Mouse (Mus musculus): ENCODE data around the gene Ttc25. TPM values are rescaled to one million over a fixed set of nuclear protein-coding genes. Genes with fewer than 3 reads are reported as not detected.
"Not testable (repeated sequence)": the region's sequence is repeated elsewhere in the genome, so short reads cannot be mapped to it uniquely, and the experiment has no call there.

Gene Ttc25
- polyA plus RNA-seq, 1 experiment from 2014 or later = 2.4 TPM

DNA sequence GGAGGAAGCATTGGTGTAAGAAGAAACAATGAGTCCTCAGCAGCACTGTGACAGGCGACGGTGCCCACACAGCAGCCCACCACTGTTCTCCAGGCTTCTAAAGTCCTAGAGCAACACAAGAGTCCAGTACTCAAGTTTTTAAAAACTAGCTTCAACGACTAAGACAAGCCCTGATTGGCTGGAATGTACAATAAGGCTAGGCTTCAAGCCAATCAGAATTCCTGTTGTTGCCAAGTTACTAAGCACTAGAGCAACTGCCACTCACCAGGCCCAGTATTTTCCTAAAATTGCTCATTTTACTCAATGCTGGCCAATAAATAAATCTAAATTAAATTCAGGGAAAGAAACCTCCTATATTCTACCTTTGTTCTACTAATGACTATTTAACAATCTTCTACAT lies 67.8 kb downstream of the Ttc25 start:
- Histone ChIP-seq H3K27ac (replicated peaks) (no peak overlapping the region), H3K4me1 (replicated peaks) (peaks cover 49% of the 10 kb centered on the region), H3K36me3 (peaks cover 16% of the 10 kb centered on the region), H3K9ac (no peak overlapping the region), H3K9me3 (no peaks in the 10 kb centered on the region), H3K4me2 (no peak overlapping the region), H3K27me3 (no peaks in the 10 kb centered on the region), H3K4me3 (no peak overlapping the region)
- no peak for ATAC-seq (ENCODE audit: low read depth)
- WGBS = 92% methylated on average over 3 of the region's 3 CpGs

GRCm38 (mm10) chr11:100616332-100616731 lies 70.9 kb downstream of the Ttc25 start:
- no peak for ATAC-seq (ENCODE audit: low read depth)
- WGBS = 85% methylated on average over 5 of the region's 5 CpGs
- Histone ChIP-seq H3K9me3 (no peaks in the 10 kb centered on the region), H3K4me1 (replicated peaks) (peaks cover 38% of the 10 kb centered on the region), H3K27ac (replicated peaks) (no peak overlapping the region), H3K4me2 (no peak overlapping the region), H3K9ac (no peak overlapping the region), H3K4me3 (no peak overlapping the region), H3K27me3 (no peaks in the 10 kb centered on the region), H3K36me3 (peaks cover 12% of the 10 kb centered on the region)

DNA sequence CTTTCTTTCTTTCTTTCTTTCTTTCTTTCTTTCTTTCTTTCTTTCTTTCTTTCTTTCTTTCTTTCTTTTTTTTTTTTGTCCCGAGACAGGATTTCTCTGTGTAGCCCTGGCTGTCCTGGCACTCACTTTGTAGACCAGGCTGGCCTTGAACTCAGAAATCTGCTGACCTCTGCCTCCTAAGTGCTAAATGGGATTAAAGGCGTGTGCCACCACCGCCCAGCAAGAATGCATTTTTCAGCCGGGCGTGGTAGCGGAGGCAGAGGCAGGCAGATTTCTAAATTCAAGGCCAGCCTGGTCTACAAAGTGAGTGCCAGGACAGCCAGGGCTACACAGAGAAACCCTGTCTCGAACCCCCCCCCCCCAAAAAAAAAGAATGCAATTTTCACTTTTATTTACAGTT lies 71.4 kb downstream of the Ttc25 start:
- 93% methylated on average over 7 of the region's 7 CpGs for WGBS
- peaks cover 38% of the 10 kb centered on the region for H3K4me1 ChIP-seq (replicated peaks)
- H3K4me3 ChIP-seq; H3K27ac ChIP-seq (replicated peaks); ATAC-seq (ENCODE audit: low read depth); H3K27me3 ChIP-seq; H3K9ac ChIP-seq; H3K36me3 ChIP-seq; H3K9me3 ChIP-seq; H3K4me2 ChIP-seq: not testable (repeated sequence)

DNA sequence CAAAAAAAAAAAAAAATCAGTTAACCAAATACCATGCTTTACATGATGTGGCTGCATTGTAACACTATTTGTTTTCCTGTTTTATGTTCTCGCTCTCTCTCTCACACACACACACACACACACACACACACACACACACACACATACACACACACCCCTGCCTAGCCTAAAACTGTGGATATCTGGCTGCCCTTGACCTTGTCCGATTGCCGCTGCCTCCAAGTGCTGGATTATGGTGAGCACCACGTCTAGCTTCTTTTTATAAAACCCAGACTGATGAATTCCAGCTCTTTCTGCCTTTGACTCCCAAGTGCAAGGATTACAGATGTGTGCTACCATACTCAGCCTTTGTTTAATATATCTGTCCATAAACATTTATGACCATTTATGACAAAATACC lies 72.1 kb downstream of the Ttc25 start:
- WGBS = 93% methylated on average over 4 of the region's 4 CpGs
- peaks cover 35% of the 10 kb centered on the region for H3K4me1 ChIP-seq (replicated peaks)
- no peaks in the 10 kb centered on the region for H3K9me3 ChIP-seq
- no peak overlapping the region for H3K27ac ChIP-seq (replicated peaks)
- peak overlapping the region; percentile 83 for H3K4me2 ChIP-seq
- H3K4me3 ChIP-seq = peak overlapping the region; percentile 79; the same call in 1 of the 2 replicates
- peak overlapping the region; percentile 91; the same call in 1 of the 2 replicates for H3K9ac ChIP-seq
- ATAC-seq (ENCODE audit: low read depth) = no peak
- no peaks in the 10 kb centered on the region for H3K27me3 ChIP-seq
- peaks cover 5% of the 10 kb centered on the region; the same call in 1 of the 2 replicates for H3K36me3 ChIP-seq

GRCm38 (mm10) chr11:100618761-100619484 lies 73.5 kb downstream of the Ttc25 start, which contains the start of gene Nkiras2:
Gene Nkiras2, plus strand, starts transcription at chr11:100619244.
- peak within 1 kb of the TSS; percentile 79 for H3K4me3 ChIP-seq
- H3K4me1 ChIP-seq (replicated peaks) = peaks cover 38% of the 10 kb centered on the region
- 1% methylated on average over 36 of the region's 36 CpGs for WGBS
- H3K9ac ChIP-seq = peak within 1 kb of the TSS; percentile 91
- peak within 1 kb of the TSS; percentile 83 for H3K4me2 ChIP-seq
- H3K27me3 ChIP-seq = no peaks in the 10 kb centered on the region
- H3K27ac ChIP-seq (replicated peaks) = peak within 1 kb of the TSS; percentile 96
- peaks cover 5% of the 10 kb centered on the region; the same call in 1 of the 2 replicates for H3K36me3 ChIP-seq
- ATAC-seq (ENCODE audit: low read depth) = peak; percentile 68
- H3K9me3 ChIP-seq = no peaks in the 10 kb centered on the region

DNA sequence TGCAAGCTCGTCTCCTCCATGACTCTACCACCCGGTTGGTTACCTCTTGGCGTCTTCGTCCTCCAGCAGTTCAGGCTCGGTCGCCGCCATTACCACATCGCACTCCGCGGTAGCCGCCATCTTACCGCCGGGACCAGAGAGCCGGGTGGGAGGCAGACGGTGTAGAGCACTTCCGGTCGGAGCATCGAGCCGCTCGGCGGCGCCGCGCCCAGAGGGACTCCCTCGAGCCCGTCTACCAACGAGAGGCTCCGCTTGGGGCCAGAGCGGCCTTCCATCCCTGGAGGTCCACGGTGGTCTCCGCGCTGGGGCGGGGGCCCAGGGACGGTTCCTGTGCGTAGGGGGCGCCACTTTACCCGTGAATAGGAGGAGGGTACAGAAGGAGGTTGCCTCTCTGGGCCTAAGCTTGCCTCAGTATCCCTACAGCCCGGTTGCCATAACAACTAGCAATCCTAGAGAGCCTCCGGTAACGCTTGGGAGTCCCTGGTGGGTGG lies 74.1 kb downstream of the Ttc25 start:
- peak overlapping the region; percentile 91 for H3K9ac ChIP-seq
- H3K4me1 ChIP-seq (replicated peaks) = peaks cover 44% of the 10 kb centered on the region
- H3K27ac ChIP-seq (replicated peaks) = peak overlapping the region; percentile 96
- H3K4me2 ChIP-seq = peak overlapping the region; percentile 83
- under 1% methylated on average over 40 of the region's 40 CpGs for WGBS
- H3K9me3 ChIP-seq = no peaks in the 10 kb centered on the region
- peaks cover 6% of the 10 kb centered on the region for H3K36me3 ChIP-seq
- peak overlapping the region; percentile 79 for H3K4me3 ChIP-seq
- ATAC-seq (ENCODE audit: low read depth) = peak; percentile 97
- H3K27me3 ChIP-seq = no peaks in the 10 kb centered on the region

DNA sequence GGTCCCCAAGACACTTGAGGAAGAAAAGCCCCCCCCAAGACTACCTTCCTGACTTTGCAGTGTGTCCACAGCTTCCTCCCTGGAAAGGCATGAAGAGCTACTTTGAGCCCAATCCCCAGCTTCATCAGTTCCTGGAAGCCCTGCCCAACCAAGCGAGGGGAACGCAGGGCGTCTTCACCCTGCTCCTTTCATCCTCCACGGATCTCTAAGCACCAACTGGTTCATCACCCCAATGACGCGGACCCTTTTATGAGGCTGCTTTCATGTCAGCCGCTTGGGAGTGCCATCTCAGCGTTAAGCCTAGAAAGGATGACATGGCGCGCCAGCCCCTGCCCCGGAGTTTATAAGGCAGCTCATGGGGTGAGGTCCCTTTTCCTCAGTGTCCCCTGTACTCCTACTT lies 74.6 kb downstream of the Ttc25 start, which contains the start of gene Dnajc7:
Gene Dnajc7, minus strand, starts transcription at position 187 of the 400 bp plus-strand sequence.
- peak within 1 kb of the TSS; percentile 83 for H3K4me2 ChIP-seq
- H3K27me3 ChIP-seq = no peaks in the 10 kb centered on the region
- 3% methylated on average over 11 of the region's 11 CpGs for WGBS
- ATAC-seq (ENCODE audit: low read depth) = peak; percentile 15
- H3K9me3 ChIP-seq = no peaks in the 10 kb centered on the region
- H3K4me3 ChIP-seq = peak within 1 kb of the TSS; percentile 79
- H3K4me1 ChIP-seq (replicated peaks) = peaks cover 46% of the 10 kb centered on the region
- H3K9ac ChIP-seq = peak within 1 kb of the TSS; percentile 91
- peaks cover 11% of the 10 kb centered on the region for H3K36me3 ChIP-seq
- H3K27ac ChIP-seq (replicated peaks) = peak within 1 kb of the TSS; percentile 96

Other genes starting within 250 kb of the Ttc25 start
- 1,277 and 1,563 TPM in 2 replicates for gene Eif1, start 225.7 kb upstream of the Ttc25 start, polyA plus RNA-seq (2015; fragmentation: Nextera tagmentation; extraction: Ambion mirVana)
- gene Gast, start 211.2 kb upstream of the Ttc25 start, polyA plus RNA-seq (2015; fragmentation: Nextera tagmentation; extraction: Ambion mirVana) = 0.76 TPM in 1 of 2 replicates, not detected in the other
- 62.7 and 67.4 TPM in 2 replicates for gene Hap1, start 189.5 kb upstream of the Ttc25 start, polyA plus RNA-seq (2015; fragmentation: Nextera tagmentation; extraction: Ambion mirVana)
- gene Jup, start 147.8 kb upstream of the Ttc25 start, polyA plus RNA-seq (2015; fragmentation: Nextera tagmentation; extraction: Ambion mirVana) = 91.6 and 94.4 TPM in 2 replicates
- gene P3h4, start 130.8 kb upstream of the Ttc25 start, polyA plus RNA-seq (2015; fragmentation: Nextera tagmentation; extraction: Ambion mirVana) = 24.6 and 27.6 TPM in 2 replicates
- gene Fkbp10, start 129.9 kb upstream of the Ttc25 start, polyA plus RNA-seq (2015; fragmentation: Nextera tagmentation; extraction: Ambion mirVana) = 33.5 and 37.0 TPM in 2 replicates
- gene Nt5c3b, start 103.8 kb upstream of the Ttc25 start, polyA plus RNA-seq (2015; fragmentation: Nextera tagmentation; extraction: Ambion mirVana) = 99.8 and 110 TPM in 2 replicates
- gene Klhl10, start 103.7 kb upstream of the Ttc25 start, polyA plus RNA-seq (2015; fragmentation: Nextera tagmentation; extraction: Ambion mirVana) = 0.65 and 0.75 TPM in 2 replicates
- 10.2 and 12.1 TPM in 2 replicates for gene Klhl11, start 72.9 kb upstream of the Ttc25 start, polyA plus RNA-seq (2015; fragmentation: Nextera tagmentation; extraction: Ambion mirVana)
- 267 and 279 TPM in 2 replicates for gene Acly, start 17.6 kb upstream of the Ttc25 start, polyA plus RNA-seq (2015; fragmentation: Nextera tagmentation; extraction: Ambion mirVana)
- 46.0 and 53.2 TPM in 2 replicates for gene Cnp, start 29.3 kb downstream of the Ttc25 start, polyA plus RNA-seq (2015; fragmentation: Nextera tagmentation; extraction: Ambion mirVana)
- gene Nkiras2, start 73.6 kb downstream of the Ttc25 start, polyA plus RNA-seq (2015; fragmentation: Nextera tagmentation; extraction: Ambion mirVana) = 109 and 112 TPM in 2 replicates
- gene Dnajc7, start 74.6 kb downstream of the Ttc25 start, polyA plus RNA-seq (2015; fragmentation: Nextera tagmentation; extraction: Ambion mirVana) = 304 and 317 TPM in 2 replicates
- gene Zfp385c, start 146.8 kb downstream of the Ttc25 start, polyA plus RNA-seq (2015; fragmentation: Nextera tagmentation; extraction: Ambion mirVana) = 0.10 and 0.21 TPM in 2 replicates
- gene Dhx58, start 158.7 kb downstream of the Ttc25 start, polyA plus RNA-seq (2015; fragmentation: Nextera tagmentation; extraction: Ambion mirVana) = 2.1 and 4.1 TPM in 2 replicates
- gene Kat2a, start 166.9 kb downstream of the Ttc25 start, polyA plus RNA-seq (2015; fragmentation: Nextera tagmentation; extraction: Ambion mirVana) = 54.7 TPM in 2 replicates
- gene Hspb9, start 168.2 kb downstream of the Ttc25 start, polyA plus RNA-seq (2015; fragmentation: Nextera tagmentation; extraction: Ambion mirVana) = 0.43 TPM in 1 of 2 replicates, not detected in the other
- gene Rab5c, start 192.6 kb downstream of the Ttc25 start, polyA plus RNA-seq (2015; fragmentation: Nextera tagmentation; extraction: Ambion mirVana) = 30.0 and 35.1 TPM in 2 replicates
- gene Kcnh4, start 214.3 kb downstream of the Ttc25 start, polyA plus RNA-seq (2015; fragmentation: Nextera tagmentation; extraction: Ambion mirVana) = 4.8 and 5.3 TPM in 2 replicates
- gene Hcrt, start 217.3 kb downstream of the Ttc25 start, polyA plus RNA-seq (2015; fragmentation: Nextera tagmentation; extraction: Ambion mirVana) = 0.56 TPM in 1 of 2 replicates, not detected in the other
- 4.7 and 5.0 TPM in 2 replicates for gene Ghdc, start 225.3 kb downstream of the Ttc25 start, polyA plus RNA-seq (2015; fragmentation: Nextera tagmentation; extraction: Ambion mirVana)

Measured in neural tube, embryonic 13.5 days (tissue).